Mouse (Mus musculus) skeletal muscle tissue, adult 2 months (tissue): Measurements from ENCODE around the gene Kcnk7.

Source experiments
- DNase-seq: peaks from one replicate; pipeline ENCODE4 v3.0.0-alpha.2; 2012; ENCODE audit warnings: low read depth, low spot score

Gene Kcnk7

DNA sequence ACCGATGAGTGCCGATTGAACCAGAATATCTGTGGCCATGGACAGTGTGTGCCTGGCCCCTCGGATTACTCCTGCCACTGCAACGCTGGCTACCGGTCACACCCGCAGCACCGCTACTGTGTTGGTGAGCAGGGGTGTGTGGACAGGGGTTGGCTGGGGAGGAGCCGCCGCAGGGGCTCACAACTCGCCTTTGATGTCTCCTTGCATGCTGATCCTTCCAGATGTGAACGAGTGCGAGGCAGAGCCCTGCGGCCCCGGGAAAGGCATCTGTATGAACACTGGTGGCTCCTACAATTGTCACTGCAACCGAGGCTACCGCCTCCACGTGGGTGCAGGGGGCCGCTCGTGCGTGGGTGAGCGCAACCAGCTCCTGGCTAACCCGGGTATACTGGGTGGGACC lies 46.8 kb downstream of the Kcnk7 start:
- no peak for DNase-seq

DNA sequence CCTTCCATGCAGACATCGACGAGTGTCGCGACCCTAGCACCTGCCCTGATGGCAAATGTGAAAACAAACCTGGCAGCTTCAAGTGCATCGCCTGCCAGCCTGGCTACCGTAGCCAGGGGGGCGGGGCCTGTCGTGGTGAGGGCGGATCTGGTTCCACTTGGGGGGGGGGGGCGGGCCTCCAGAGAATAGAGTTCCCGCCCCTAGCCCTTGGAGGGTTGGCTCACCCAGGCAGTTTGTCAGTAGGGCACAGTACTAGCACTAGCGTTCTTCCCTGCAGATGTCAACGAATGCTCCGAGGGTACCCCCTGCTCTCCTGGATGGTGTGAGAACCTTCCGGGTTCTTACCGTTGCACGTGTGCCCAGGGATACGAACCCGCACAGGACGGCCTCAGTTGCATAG lies 47.6 kb downstream of the Kcnk7 start:
- no peak for DNase-seq

DNA sequence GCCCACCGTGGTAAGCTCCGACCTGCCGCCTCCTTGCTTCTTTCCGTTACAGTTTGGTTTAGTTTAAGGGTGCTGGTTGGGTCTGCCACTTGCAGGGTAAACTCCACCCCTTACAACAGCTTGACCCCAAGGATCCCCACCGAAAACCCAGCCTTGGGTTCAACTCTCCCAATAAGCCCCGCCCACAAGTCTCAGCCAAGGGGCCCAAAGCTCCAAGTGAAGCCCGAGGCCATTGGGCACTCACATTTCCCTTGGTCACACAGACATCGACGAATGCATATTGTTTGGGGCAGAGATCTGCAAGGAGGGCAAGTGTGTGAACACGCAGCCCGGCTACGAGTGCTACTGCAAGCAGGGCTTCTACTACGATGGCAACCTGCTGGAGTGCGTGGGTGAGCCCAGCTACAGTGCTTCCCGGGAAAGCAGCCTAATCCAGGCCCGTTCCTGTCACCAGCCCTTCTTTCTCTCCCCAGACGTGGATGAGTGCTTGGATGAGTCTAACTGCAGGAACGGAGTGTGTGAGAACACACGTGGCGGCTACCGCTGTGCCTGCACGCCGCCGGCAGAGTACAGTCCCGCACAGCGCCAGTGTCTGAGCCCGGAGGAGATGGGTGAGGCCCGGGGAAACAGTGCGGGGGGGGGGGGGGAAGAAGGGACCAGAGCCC lies 52.3 kb downstream of the Kcnk7 start:
- no peak for DNase-seq
